Mouse (Mus musculus) cerebellum, postnatal 4 days (tissue): ENCODE measurements around the gene Rps27.

Experiments used
- DNase-seq, 2 experiments: peaks; one replicate each; pipeline ENCODE4 v3.0.0; 2022; ENCODE audit warnings: low spot score in 2 of 2, mixed read lengths in 1 of 2

Rps27 gene

DNA sequence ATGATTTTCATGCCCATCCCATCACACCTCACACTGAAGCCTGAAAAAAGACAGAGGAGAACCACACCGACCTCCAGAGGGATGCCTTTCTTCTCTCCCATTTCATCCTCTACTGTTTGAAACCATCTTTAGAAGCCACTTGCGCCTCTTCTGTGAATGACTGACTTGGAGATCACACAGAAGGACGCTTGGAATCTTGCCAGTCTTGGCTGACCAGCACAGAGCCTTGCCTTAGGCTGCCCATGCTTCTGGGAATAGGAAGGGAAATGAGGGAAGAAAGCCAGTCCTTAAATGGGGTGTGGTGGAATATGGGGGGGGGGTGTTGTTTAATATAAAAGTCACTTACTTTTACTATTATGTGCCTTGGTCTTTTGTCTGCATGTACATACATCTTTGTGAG is 29.9 kb downstream of the Rps27 start:
- no peak for DNase-seq

- no peak for DNase-seq
Observed at GRCm38 (mm10) chr3:90179566-90179965, 33.9 kb downstream of the Rps27 start.
